Mouse (Mus musculus): ENCODE measurements around the gene Maml1.

The Maml1 gene

GRCm38 (mm10) chr11:50292190-50292855 lies at the start of gene Maml1:
Gene Maml1, minus strand, starts transcription at chr11:50292311.
- CTCF ChIA-PET = interaction anchor here in 3 of 4 experiments (0.5 to 1.3 kb wide), 5 partner anchors 61 to 192 kb away, joined by 3 to 5 read pairs (median 3); no protein-coding TSS in a partner anchor

GRCm38 (mm10) chr11:50336891-50337290 lies 44.8 kb upstream of the Maml1 start:
- ChIA-PET POLR2A (interaction anchor here in 3 of 4 experiments (0.5 to 13.8 kb wide), 7 partner anchors 8 to 40 kb away, joined by 7 to 144 read pairs (median 17); partner anchors contain the start of genes Canx (in 2 of the 3) and Hnrnph1 (in 1 of the 3)), CTCF (no interaction called here)

More at GRCm38 (mm10) chr11:50292190-50292855, at the start of gene Maml1:
- POLR2A ChIA-PET = interaction anchor here (0.6 to 9.2 kb wide), 103 partner anchors 8 to 588 kb away, joined by 3 to 95 read pairs (median 5); partner anchors contain the start of genes Canx (in 3 of the 4), Hnrnph1 (in 3 of the 4), Mgat4b (in 3 of the 4) and Sqstm1 (in 3 of the 4)

GRCm38 (mm10) chr11:50336126-50336525 lies 44.0 kb upstream of the Maml1 start:
- CTCF ChIA-PET = interaction anchor here in 1 of 4 experiments (1.4 kb wide), 1 partner anchor 18 kb away, joined by 3 read pairs; no protein-coding TSS in a partner anchor
- POLR2A ChIA-PET = interaction anchor here in 3 of 4 experiments (0.6 to 13.8 kb wide), 10 partner anchors 9 to 96 kb away, joined by 3 to 144 read pairs (median 6); partner anchors contain the start of genes Canx (in 2 of the 3), Hnrnph1 (in 1 of the 3) and Maml1 (in 1 of the 3)

- POLR2A ChIA-PET = interaction anchor here in 1 of 4 experiments (0.6 to 13.8 kb wide), 7 partner anchors 7 to 458 kb away, joined by 3 to 144 read pairs (median 3); partner anchors contain the start of genes Canx and Hnrnph1
- CTCF ChIA-PET = no interaction called here
Measured at GRCm38 (mm10) chr11:50333181-50333580, 41.1 kb upstream of the Maml1 start.

- ChIA-PET CTCF (no interaction called here), POLR2A (interaction anchor here in 1 of 4 experiments (2.3 to 7.2 kb wide), 4 partner anchors 11 to 119 kb away, joined by 6 to 144 read pairs (median 28); partner anchors contain the start of genes Hnrnph1, Mgat4b and Sqstm1)
Measured at GRCm38 (mm10) chr11:50329378-50329777, 37.3 kb upstream of the Maml1 start.

- CTCF ChIA-PET = interaction anchor here in 1 of 4 experiments (0.6 kb wide), 1 partner anchor 12 kb away, joined by 3 read pairs; no protein-coding TSS in a partner anchor
- POLR2A ChIA-PET = interaction anchor here in 3 of 4 experiments (0.7 to 7.2 kb wide), 13 partner anchors 12 to 291 kb away, joined by 3 to 144 read pairs (median 6); partner anchors contain the start of genes Hnrnph1 (in 2 of the 3), Maml1 (in 1 of the 3), Mgat4b (in 1 of the 3) and Mrnip (in 1 of the 3)
Measured at GRCm38 (mm10) chr11:50328075-50328625, 36.0 kb upstream of the Maml1 start.

GRCm38 (mm10) chr11:50326302-50326966 lies 34.3 kb upstream of the Maml1 start:
- CTCF ChIA-PET = interaction anchor here in 2 of 4 experiments (0.7 to 1.0 kb wide), 2 partner anchors 39 to 45 kb away, joined by 3 read pairs; no protein-coding TSS in a partner anchor
- POLR2A ChIA-PET = interaction anchor here (0.6 to 7.2 kb wide), 86 partner anchors 9 to 232 kb away, joined by 3 to 144 read pairs (median 4); partner anchors contain the start of genes Hnrnph1 (in 4 of the 4), Maml1 (in 3 of the 4), Mgat4b (in 3 of the 4) and Mrnip (in 3 of the 4)

GRCm38 (mm10) chr11:50325496-50326301 lies 33.6 kb upstream of the Maml1 start, which contains the start of gene Canx:
Gene Canx, minus strand, starts transcription at chr11:50325673.
- ChIA-PET POLR2A (interaction anchor here (0.6 to 7.2 kb wide), 92 partner anchors 10 to 233 kb away, joined by 3 to 144 read pairs (median 4); partner anchors contain the start of genes Hnrnph1 (in 4 of the 4), Maml1 (in 3 of the 4), Mgat4b (in 3 of the 4) and Mrnip (in 3 of the 4)), CTCF (interaction anchor here in 1 of 4 experiments (1.0 to 1.1 kb wide), 2 partner anchors 46 to 64 kb away, joined by 3 read pairs; no protein-coding TSS in a partner anchor)

GRCm38 (mm10) chr11:50324751-50325471 lies 32.8 kb upstream of the Maml1 start:
- ChIA-PET POLR2A (interaction anchor here in 3 of 4 experiments (0.6 to 7.2 kb wide), 39 partner anchors 9 to 299 kb away, joined by 3 to 144 read pairs (median 5); partner anchors contain the start of genes Hnrnph1 (in 3 of the 3), Maml1 (in 3 of the 3), Ltc4s (in 1 of the 3) and Mgat4b (in 1 of the 3)), CTCF (interaction anchor here in 1 of 4 experiments (1.1 kb wide), 1 partner anchor 63 kb away, joined by 3 read pairs; no protein-coding TSS in a partner anchor)

- CTCF ChIA-PET = no interaction called here
Measured at GRCm38 (mm10) chr11:50323843-50324242, 31.7 kb upstream of the Maml1 start.

GRCm38 (mm10) chr11:50322345-50322744 lies 30.2 kb upstream of the Maml1 start:
- CTCF ChIA-PET = no interaction called here
- POLR2A ChIA-PET = interaction anchor here in 3 of 4 experiments (0.6 to 7.2 kb wide), 12 partner anchors 8 to 1965 kb away, joined by 3 to 144 read pairs (median 3); partner anchors contain the start of gene Maml1 (in 2 of the 3)

More at GRCm38 (mm10) chr11:50323843-50324242, 31.7 kb upstream of the Maml1 start:
- POLR2A ChIA-PET = interaction anchor here in 3 of 4 experiments (0.6 to 7.2 kb wide), 23 partner anchors 8 to 95 kb away, joined by 3 to 144 read pairs (median 6); partner anchors contain the start of genes Hnrnph1 (in 3 of the 3) and Maml1 (in 2 of the 3)

GRCm38 (mm10) chr11:50321239-50321638 lies 29.1 kb upstream of the Maml1 start:
- POLR2A ChIA-PET = interaction anchor here in 3 of 4 experiments (0.8 to 3.3 kb wide), 17 partner anchors 9 to 96 kb away, joined by 3 to 19 read pairs (median 3); partner anchors contain the start of genes Maml1 (in 2 of the 3) and Hnrnph1 (in 1 of the 3)
- CTCF ChIA-PET = interaction anchor here in 1 of 4 experiments (0.9 kb wide), 1 partner anchor 44 kb away, joined by 3 read pairs; no protein-coding TSS in a partner anchor

GRCm38 (mm10) chr11:50319343-50319742 lies 27.2 kb upstream of the Maml1 start:
- ChIA-PET CTCF (interaction anchor here in 1 of 4 experiments (0.6 to 1.2 kb wide), 3 partner anchors 21 to 58 kb away, joined by 3 read pairs; no protein-coding TSS in a partner anchor), POLR2A (interaction anchor here in 2 of 4 experiments (0.7 to 3.3 kb wide), 18 partner anchors 10 to 165 kb away, joined by 3 to 20 read pairs (median 4); partner anchors contain the start of genes Hnrnph1 (in 1 of the 2) and Maml1 (in 1 of the 2))

- ChIA-PET POLR2A (interaction anchor here in 2 of 4 experiments (0.6 to 5.9 kb wide), 11 partner anchors 8 to 70 kb away, joined by 3 to 43 read pairs (median 4); partner anchors contain the start of genes Maml1 (in 2 of the 2) and Canx (in 1 of the 2)), CTCF (no interaction called here)
Measured at GRCm38 (mm10) chr11:50312803-50313202, 20.7 kb upstream of the Maml1 start.

- ChIA-PET CTCF (interaction anchor here in 2 of 4 experiments (0.6 to 0.7 kb wide), 2 partner anchors 34 to 36 kb away, joined by 3 to 4 read pairs; no protein-coding TSS in a partner anchor), POLR2A (interaction anchor here in 2 of 4 experiments (0.5 to 4.9 kb wide), 25 partner anchors 10 to 608 kb away, joined by 3 to 43 read pairs (median 5); partner anchors contain the start of genes Maml1 (in 2 of the 2), Cby3 (in 1 of the 2) and Hnrnph1 (in 1 of the 2))
Measured at GRCm38 (mm10) chr11:50303406-50303805, 11.3 kb upstream of the Maml1 start.
